Mouse (Mus musculus) myocyte (in vitro differentiated cells): ENCODE measurements around the gene Tmem251. TPM values are rescaled to one million over a fixed set of nuclear protein-coding genes. Genes with fewer than 3 reads are reported as not detected.

Experiments
- H3K27me3 ChIP-seq: one replicate; pipeline ENCODE4 v1.6.1; 2011; ENCODE audit not compliant: control insufficient read depth, insufficient read depth, insufficient read length
- H3K36me3 ChIP-seq: one replicate; pipeline ENCODE4 v1.6.1; 2011; ENCODE audit not compliant: control insufficient read depth, insufficient read depth
- H3K4me2 ChIP-seq: one replicate; pipeline ENCODE4 v1.6.1; 2011; ENCODE audit warnings: low read depth, control low read depth
- H3K4me3 ChIP-seq: one replicate; pipeline ENCODE4 v1.5.1; 2011; ENCODE audit warnings: mild to moderate bottlenecking, control low read depth, moderate library complexity
- H3K79me2 ChIP-seq: one replicate; pipeline ENCODE4 v1.6.1; 2011; ENCODE audit not compliant: control insufficient read depth, insufficient read depth
- H3ac ChIP-seq: one replicate; pipeline ENCODE4 v1.6.1; 2011; ENCODE audit not compliant: control insufficient read depth, insufficient read length
- CEBPB ChIP-seq: IDR thresholded peaks from 2 replicates; pipeline ENCODE4 v1.6.1; 2011; ENCODE audit warnings: mild to moderate bottlenecking, moderate library complexity; ENCODE audit not compliant: poor library complexity, insufficient read depth, severe bottlenecking
- E2F4 ChIP-seq: IDR thresholded peaks from one replicate; pipeline ENCODE4 v1.6.1; 2011; ENCODE audit warnings: mild to moderate bottlenecking, control low read depth, moderate library complexity; ENCODE audit not compliant: insufficient read depth
- MAX ChIP-seq: IDR thresholded peaks from one replicate; pipeline ENCODE4 v1.6.1; 2011; ENCODE audit warnings: low read depth, mild to moderate bottlenecking, control low read depth
- MYOD1 ChIP-seq, 3 experiments: IDR thresholded peaks; one replicate each; pipeline ENCODE4 v1.6.1; 2011; ENCODE audit warnings: control low read depth in 2 of 3, low read depth in 2 of 3, mild to moderate bottlenecking in 2 of 3, moderate library complexity in 1 of 3; ENCODE audit not compliant: insufficient read length in 2 of 3, control insufficient read depth in 1 of 3
- MYOG ChIP-seq, 3 experiments: IDR thresholded peaks; one replicate each; pipeline ENCODE4 v1.6.1; 2011; ENCODE audit warnings: control low read depth in 2 of 3, low read depth in 2 of 3, mild to moderate bottlenecking in 2 of 3; ENCODE audit not compliant: insufficient read length in 2 of 3, control insufficient read depth in 1 of 3, insufficient read depth in 1 of 3
- POLR2A ChIP-seq: IDR thresholded peaks from one replicate; pipeline ENCODE4 v1.6.1; 2011; ENCODE audit warnings: low read depth, mild to moderate bottlenecking, control low read depth, moderate library complexity; ENCODE audit not compliant: insufficient read length
- POLR2AphosphoS2 ChIP-seq: IDR thresholded peaks from one replicate; pipeline ENCODE4 v1.6.1; 2011; ENCODE audit warnings: low read depth, control low read depth; ENCODE audit not compliant: insufficient read length
- REST ChIP-seq: IDR thresholded peaks from one replicate; pipeline ENCODE4 v1.6.1; 2011; ENCODE audit warnings: mild to moderate bottlenecking, control low read depth, moderate library complexity; ENCODE audit not compliant: insufficient read depth, insufficient read length
- SRF ChIP-seq: IDR thresholded peaks from one replicate; pipeline ENCODE4 v1.6.1; 2011; ENCODE audit warnings: low read depth; ENCODE audit not compliant: control insufficient read depth, insufficient read length
- TCF12 ChIP-seq: IDR thresholded peaks from one replicate; pipeline ENCODE4 v1.6.1; 2011; ENCODE audit warnings: mild to moderate bottlenecking, control low read depth; ENCODE audit not compliant: poor library complexity, insufficient read depth, severe bottlenecking
- TCF3 ChIP-seq: IDR thresholded peaks from one replicate; pipeline ENCODE4 v1.6.1; 2011; ENCODE audit warnings: low read depth, control low read depth; ENCODE audit not compliant: insufficient read length
- USF1 ChIP-seq: IDR thresholded peaks from one replicate; pipeline ENCODE4 v1.6.1; 2011; ENCODE audit warnings: low read depth, mild to moderate bottlenecking, control low read depth, moderate library complexity
- polyA plus RNA-seq: library from polyadenylated mRNA; unstranded; fragments of >200 nt; fragmentation: generic; extraction: Trizol; gene quantifications from one replicate; pipeline ENCODE4 v1.2.1, GENCODE M21; 2012; ENCODE audit warnings: missing spikeins

Tmem251 gene
- 2.9 TPM for polyA plus RNA-seq

- no peaks in the 10 kb centered on the region for H3K27me3 ChIP-seq
- peak; percentile 79 for TF ChIP-seq POLR2A
- peak; percentile 87 for TF ChIP-seq POLR2AphosphoS2
- no peak for TF ChIP-seq CEBPB
- TF ChIP-seq E2F4 = peak; percentile 51
- TF ChIP-seq REST = no peak
- no peak for TF ChIP-seq SRF
- peak in 1 of 3 experiments; percentile 3 for TF ChIP-seq MYOD1 (IDR thresholded peaks at IDR 0.05; ENCODE audit: control insufficient read depth in 1 of 3, insufficient read length in 2 of 3, low read depth in 2 of 3)
- no peak for TF ChIP-seq TCF12
- no peak for TF ChIP-seq MYOG (IDR thresholded peaks at IDR 0.05; ENCODE audit: control insufficient read depth in 1 of 3, insufficient read depth in 1 of 3, insufficient read length in 2 of 3, low read depth in 2 of 3)
- no peak for TF ChIP-seq TCF3
These were observed at the start of gene Tmem251, which contains the start of gene Moap1 for GRCm38 (mm10) chr12:102743589-102744574. TSS of gene Tmem251 (plus strand) at chr12:102743762. TSS of gene Moap1 (minus strand) at chr12:102743661.

DNA sequence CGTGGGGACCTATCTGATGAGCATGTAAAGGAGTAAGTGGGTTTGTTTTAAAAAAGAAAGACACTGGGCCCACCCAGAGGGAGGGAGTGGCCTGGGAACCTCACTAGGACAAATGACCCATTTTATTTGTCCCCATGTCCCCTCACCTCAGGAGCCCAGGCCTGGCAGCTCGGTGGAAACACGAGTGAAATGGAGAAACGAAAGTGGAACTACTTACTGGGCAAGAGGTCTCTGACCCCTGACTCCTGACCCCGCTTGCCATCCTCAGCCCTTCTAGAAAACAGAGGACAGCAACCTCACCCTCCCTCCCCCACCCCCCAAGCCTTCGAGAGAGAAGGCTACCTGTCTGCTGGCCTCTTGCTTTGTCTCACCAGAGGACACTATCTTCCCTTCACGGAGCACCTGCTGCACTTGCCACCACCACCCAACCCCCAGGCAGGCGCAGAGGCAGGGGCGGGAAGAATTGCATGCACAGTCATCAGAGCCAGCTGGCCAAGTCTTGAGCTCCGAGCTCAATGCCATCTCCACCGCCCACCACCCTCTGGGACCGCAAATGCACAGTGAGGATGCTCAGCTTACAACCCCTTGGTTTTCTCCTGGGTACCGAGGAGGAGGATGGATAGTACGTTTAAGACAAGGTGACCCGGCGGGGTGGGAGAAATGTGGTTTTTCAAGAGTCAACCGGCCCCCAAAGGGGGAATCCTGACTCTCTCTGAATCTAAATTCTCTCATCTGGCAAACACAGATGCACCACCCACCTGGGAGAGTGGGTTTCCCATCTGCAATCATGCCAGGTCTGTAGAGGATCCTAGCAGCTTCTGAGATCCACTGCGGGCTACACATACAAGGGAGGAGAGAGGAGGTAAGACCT, 48.0 kb upstream of the Tmem251 start:
- Histone ChIP-seq H3K4me2 (no peak overlapping the region), H3K79me2 (no peaks in the 10 kb centered on the region), H3K27me3 (no peaks in the 10 kb centered on the region), H3ac (no peak overlapping the region), H3K36me3 (no peaks in the 10 kb centered on the region), H3K4me3 (no peak overlapping the region)
- no peak for TF ChIP-seq USF1
- TF ChIP-seq TCF3 = no peak
- TF ChIP-seq MYOD1 (IDR thresholded peaks at IDR 0.05; ENCODE audit: control insufficient read depth in 1 of 3, insufficient read length in 2 of 3, low read depth in 2 of 3) = peak in 1 of 3 experiments; percentile 57
- no peak for TF ChIP-seq TCF12
- TF ChIP-seq MAX = no peak
- peak in 1 of 3 experiments; percentile 60 for TF ChIP-seq MYOG (IDR thresholded peaks at IDR 0.05; ENCODE audit: control insufficient read depth in 1 of 3, insufficient read depth in 1 of 3, insufficient read length in 2 of 3, low read depth in 2 of 3)
- no peak for TF ChIP-seq POLR2A

More at GRCm38 (mm10) chr12:102743589-102744574, at the start of gene Tmem251, which contains the start of gene Moap1:
- Histone ChIP-seq H3K79me2 (peaks cover 42% of the 10 kb centered on the region), H3K4me3 (peak within 1 kb of the TSS; percentile 49), H3ac (peak within 1 kb of the TSS; percentile 45), H3K36me3 (no peaks in the 10 kb centered on the region), H3K4me2 (peak within 1 kb of the TSS; percentile 93)

DNA sequence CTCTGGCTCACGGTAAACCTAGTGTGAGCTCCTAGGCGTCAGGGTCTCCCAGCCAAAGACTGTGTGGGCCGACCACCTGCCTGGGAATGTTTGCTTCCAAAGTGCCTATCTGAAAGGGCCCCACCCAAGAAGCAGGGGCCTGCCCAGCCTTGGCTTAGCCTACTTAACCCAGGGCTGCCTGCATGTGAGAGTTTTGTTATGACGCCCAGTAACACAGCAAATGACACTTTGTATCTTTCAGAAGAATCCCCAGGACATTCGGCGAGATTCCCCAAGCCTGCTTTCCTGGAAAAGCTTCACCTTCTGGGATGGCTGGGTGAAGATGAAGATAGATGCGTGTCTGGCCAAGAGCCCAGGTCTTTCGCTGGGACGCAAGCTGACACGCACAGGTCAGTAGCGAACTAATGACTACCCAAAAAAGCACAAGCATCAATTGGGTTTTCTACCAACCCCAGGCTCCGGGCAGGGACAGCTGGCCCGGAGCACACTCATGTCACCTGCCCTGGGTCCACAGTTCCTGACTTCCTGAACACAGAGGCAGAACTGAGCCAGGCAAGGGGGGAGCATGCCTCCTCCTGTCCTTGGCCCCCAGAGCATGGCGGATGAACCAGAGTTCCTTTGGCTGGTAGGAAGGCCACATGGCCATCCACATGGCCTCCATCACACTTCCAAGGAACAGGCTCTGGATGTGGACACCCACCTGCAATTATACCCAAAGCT, 46.8 kb upstream of the Tmem251 start:
- TF ChIP-seq TCF3 = no peak
- TF ChIP-seq POLR2A = no peak
- TF ChIP-seq USF1 = no peak
- no peak for TF ChIP-seq CEBPB
- TF ChIP-seq MAX = no peak
- no peak for TF ChIP-seq TCF12
- TF ChIP-seq E2F4 = no peak
- TF ChIP-seq SRF = no peak
- Histone ChIP-seq H3ac (no peak overlapping the region), H3K79me2 (no peaks in the 10 kb centered on the region), H3K4me3 (no peak overlapping the region), H3K36me3 (no peaks in the 10 kb centered on the region), H3K4me2 (no peak overlapping the region), H3K27me3 (no peaks in the 10 kb centered on the region)

DNA sequence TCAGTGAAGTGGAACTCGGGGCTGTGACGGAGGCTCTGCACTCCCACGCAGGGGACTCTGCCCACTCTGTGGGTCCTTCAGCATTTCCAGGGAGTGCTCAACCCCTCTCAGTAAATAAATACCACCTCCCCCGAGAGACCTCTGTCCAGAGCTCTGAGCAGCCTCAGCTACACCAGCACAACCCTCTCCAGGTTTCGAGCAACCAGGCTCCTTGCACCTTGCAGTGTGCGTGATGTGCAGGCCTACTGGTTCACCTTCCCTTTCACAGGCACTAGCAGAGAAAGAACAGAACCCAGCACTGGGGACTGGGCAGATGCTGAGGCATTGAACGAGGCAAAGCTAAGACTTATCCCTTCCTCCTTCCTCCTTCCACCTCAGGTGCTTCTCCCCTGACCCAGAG, 46.2 kb upstream of the Tmem251 start:
- TF ChIP-seq MAX (no peak), USF1 (no peak), SRF (no peak), TCF3 (no peak), E2F4 (no peak), MYOD1 (IDR thresholded peaks at IDR 0.05; ENCODE audit: control insufficient read depth in 1 of 3, insufficient read length in 2 of 3, low read depth in 2 of 3) (no peak), TCF12 (no peak), REST (no peak), POLR2A (no peak), POLR2AphosphoS2 (no peak)

More for the DNA sequence above, 46.2 kb upstream of the Tmem251 start:
- Histone ChIP-seq H3K36me3 (no peaks in the 10 kb centered on the region), H3K27me3 (no peaks in the 10 kb centered on the region), H3ac (no peak overlapping the region), H3K79me2 (no peaks in the 10 kb centered on the region), H3K4me3 (no peak overlapping the region), H3K4me2 (no peak overlapping the region)
